Comparison of ENCODE assay signal across 8 mouse cellular contexts in genomic region chr11:96133239-96133865, GRCm38 (mm10). TPM values are rescaled to one million over a fixed set of nuclear protein-coding genes. Genes with fewer than 3 reads are reported as not detected.
A peak's percentile ranks its signal among the peaks of the same experiment; 100 is the strongest.
DNase-seq lines count a peak whose midpoint lies in the region; TF ChIP-seq lines count a peak whose summit lies in the region.

TSS of gene Ttll6 (plus strand) at chr11:96133786.

- no peak for TF ChIP-seq POLR2A in myocyte (IDR thresholded peaks at IDR 0.05; ENCODE audit: insufficient read length, low read depth)

- H3K4me2 ChIP-seq in myocyte (ENCODE audit: low read depth), result peak within 1 kb of the TSS; percentile 69

- H3K4me3 ChIP-seq in myocyte, result no peak within 1 kb of the TSS

- no peaks in the 10 kb centered on the region for H3K79me2 ChIP-seq in myocyte (ENCODE audit: control insufficient read depth, insufficient read depth)

- DNase-seq in ovary, adult 18-20 months (ENCODE audit: low spot score), result peak; percentile 17
- DNase-seq in ovary, postnatal 10 days (ENCODE audit: low spot score), result no peak
- DNase-seq in cerebellum, adult 9-11 months, result peak; percentile 14
- DNase-seq in gastrocnemius, postnatal 14 days, result peak; percentile 38
- DNase-seq in kidney, adult 8-10 months, result peak; percentile 42 to 43
- peak; percentile 70 for DNase-seq in liver
- DNase-seq in testis, postnatal 14 days (ENCODE audit: low spot score), result peak; percentile 70

- no peaks in the 10 kb centered on the region for H3K36me3 ChIP-seq in myocyte (ENCODE audit: control insufficient read depth, insufficient read depth)

- intact Hi-C loops in gastrocnemius, postnatal 14 days (cut with DNase I; ENCODE audit: low total_unique reads), result no loop called here

- H3K27me3 ChIP-seq in myocyte (ENCODE audit: control insufficient read depth, insufficient read depth, insufficient read length), result peaks cover 5% of the 10 kb centered on the region

- H3ac ChIP-seq in myocyte (ENCODE audit: control insufficient read depth, insufficient read length), result no peak within 1 kb of the TSS

TF ChIP-seq in myocyte, 11 proteins besides CTCF, POLR2A, EP300 and RAD21:
- TF ChIP-seq TCF12 (IDR thresholded peaks at IDR 0.05; ENCODE audit: insufficient read depth, poor library complexity, severe bottlenecking) (no peak), USF1 (IDR thresholded peaks at IDR 0.05; ENCODE audit: low read depth) (no peak), TCF3 (IDR thresholded peaks at IDR 0.05; ENCODE audit: insufficient read length, low read depth) (no peak), E2F4 (IDR thresholded peaks at IDR 0.05; ENCODE audit: insufficient read depth) (no peak), MYOG (IDR thresholded peaks at IDR 0.05; ENCODE audit: control insufficient read depth in 1 of 3, insufficient read depth in 1 of 3, insufficient read length in 2 of 3, low read depth in 2 of 3) (no peak), REST (IDR thresholded peaks at IDR 0.05; ENCODE audit: insufficient read depth, insufficient read length) (no peak), MAX (IDR thresholded peaks at IDR 0.05; ENCODE audit: low read depth) (no peak), SRF (IDR thresholded peaks at IDR 0.05; ENCODE audit: control insufficient read depth, insufficient read length, low read depth) (no peak), CEBPB (IDR thresholded peaks at IDR 0.05; ENCODE audit: insufficient read depth, poor library complexity, severe bottlenecking) (no peak), POLR2AphosphoS2 (IDR thresholded peaks at IDR 0.05; ENCODE audit: insufficient read length, low read depth) (no peak), MYOD1 (IDR thresholded peaks at IDR 0.05; ENCODE audit: control insufficient read depth in 1 of 3, insufficient read length in 2 of 3, low read depth in 2 of 3) (no peak)

RNA-seq across cellular contexts. Expression of gene Ttll6, which starts in this region (rescaled TPM):
- total RNA-seq in gastrocnemius, postnatal 14 days (2021), result not detected
- polyA plus RNA-seq in myocyte (2012; fragmentation: generic; extraction: Trizol), result not detected

Comparison
In these comparisons a context has a peak if more than half of its experiments do, and no peak if none do; other contexts are left out.
1. Peak in DNase-seq in gastrocnemius, postnatal 14 days; RNA of the gene not detected or under 1 TPM.